Mouse (Mus musculus): ENCODE data around the gene Ap1ar.

GRCm38 (mm10) chr3:127759212-127759611 lies 78.1 kb downstream of the Ap1ar start:
- TF ChIP-seq POLR2A (IDR thresholded peaks at IDR 0.05; ENCODE audit: insufficient read length, low read depth) = no peak
- no peak for TF ChIP-seq POLR2AphosphoS2 (IDR thresholded peaks at IDR 0.05; ENCODE audit: insufficient read length, low read depth)
- TF ChIP-seq MAX (IDR thresholded peaks at IDR 0.05; ENCODE audit: low read depth) = no peak
- TF ChIP-seq TCF12 (IDR thresholded peaks at IDR 0.05; ENCODE audit: insufficient read depth, poor library complexity, severe bottlenecking) = no peak
- TF ChIP-seq MYOD1 (IDR thresholded peaks at IDR 0.05; ENCODE audit: control insufficient read depth in 1 of 3, insufficient read length in 2 of 3, low read depth in 2 of 3) = no peak
- TF ChIP-seq USF1 (IDR thresholded peaks at IDR 0.05; ENCODE audit: low read depth) = no peak
- no peak for TF ChIP-seq TCF3 (IDR thresholded peaks at IDR 0.05; ENCODE audit: insufficient read length, low read depth)
- no peak for TF ChIP-seq CEBPB (IDR thresholded peaks at IDR 0.05; ENCODE audit: insufficient read depth, poor library complexity, severe bottlenecking)
- TF ChIP-seq MYOG (IDR thresholded peaks at IDR 0.05; ENCODE audit: control insufficient read depth in 1 of 3, insufficient read depth in 1 of 3, insufficient read length in 2 of 3, low read depth in 2 of 3) = no peak
- no peak for TF ChIP-seq SRF (IDR thresholded peaks at IDR 0.05; ENCODE audit: control insufficient read depth, insufficient read length, low read depth)
